Mouse (Mus musculus) lung, adult 18-20 months (tissue): ENCODE measurements around the gene Abcd4.

Experiments used
- DNase-seq, 2 experiments: peaks; one replicate each; pipeline ENCODE4 v3.0.0; 2022; ENCODE audit warnings: mixed read lengths in 2 of 2

The Abcd4 gene

GRCm38 (mm10) chr12:84571466-84572340, 45.5 kb downstream of the Abcd4 start:
- DNase-seq: no peak

- no peak for DNase-seq
Measured at GRCm38 (mm10) chr12:84570694-84571415, 46.4 kb downstream of the Abcd4 start.

- DNase-seq: no peak
Measured at GRCm38 (mm10) chr12:84569976-84570693, 47.1 kb downstream of the Abcd4 start.

GRCm38 (mm10) chr12:84569336-84569970, 47.8 kb downstream of the Abcd4 start, which contains the start of gene Vsx2:
Gene Vsx2, plus strand, starts transcription at chr12:84569762.
- DNase-seq: no peak

- DNase-seq: no peak
Measured at GRCm38 (mm10) chr12:84567576-84567975, 49.6 kb downstream of the Abcd4 start.

GRCm38 (mm10) chr12:84562558-84562957, 54.7 kb downstream of the Abcd4 start:
- no peak for DNase-seq

GRCm38 (mm10) chr12:84555218-84555617, 62.0 kb downstream of the Abcd4 start:
- DNase-seq: no peak
